Mouse (Mus musculus) right cerebral cortex, postnatal 25 days (tissue): ENCODE data around the gene Rps6ka5.

ENCODE experiments used
- DNase-seq: peaks from one replicate; pipeline ENCODE4 v3.0.0; 2022

The Rps6ka5 gene

DNA sequence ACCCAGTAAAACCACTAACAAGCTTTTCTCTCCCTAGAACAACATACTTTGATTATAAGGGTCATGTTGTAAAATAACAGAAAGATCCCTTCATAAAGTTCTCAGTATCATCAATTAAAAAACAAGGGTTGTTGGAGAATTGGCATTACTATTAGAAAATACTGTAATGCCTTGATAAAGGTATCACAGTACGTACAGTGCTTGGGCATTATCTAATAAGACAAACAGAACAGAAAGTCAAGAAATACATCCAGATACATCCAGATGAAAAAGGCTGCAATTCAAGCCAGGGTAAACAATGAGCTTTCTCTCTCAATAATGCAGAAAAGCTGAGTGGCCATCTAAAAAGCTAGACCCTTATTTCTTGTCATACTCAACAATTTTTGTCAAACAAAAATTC, 84.8 kb downstream of the Rps6ka5 start:
- no peak for DNase-seq

GRCm38 (mm10) chr12:100640726-100641125, 86.1 kb downstream of the Rps6ka5 start:
- DNase-seq = no peak

DNA sequence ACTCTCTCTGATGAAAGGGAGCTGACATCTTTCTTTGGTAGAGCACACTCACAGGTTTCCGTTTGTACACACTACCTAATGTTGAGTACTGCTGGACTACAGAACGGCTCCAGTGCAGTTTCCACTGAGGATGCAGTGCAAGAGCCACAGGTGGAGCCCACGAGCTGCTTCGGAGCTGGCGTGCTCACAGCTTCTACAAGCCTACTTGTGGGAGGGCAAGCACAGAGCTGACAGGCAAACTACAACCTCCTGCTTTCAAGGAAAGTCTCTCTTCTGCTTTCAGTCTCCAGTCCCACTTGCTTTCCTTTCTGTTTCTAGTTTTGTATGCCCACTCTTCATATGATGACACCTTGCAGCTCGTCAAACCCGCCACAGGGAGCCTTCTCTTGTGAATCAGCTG, 87.1 kb downstream of the Rps6ka5 start:
- DNase-seq = peak; percentile 56

DNA sequence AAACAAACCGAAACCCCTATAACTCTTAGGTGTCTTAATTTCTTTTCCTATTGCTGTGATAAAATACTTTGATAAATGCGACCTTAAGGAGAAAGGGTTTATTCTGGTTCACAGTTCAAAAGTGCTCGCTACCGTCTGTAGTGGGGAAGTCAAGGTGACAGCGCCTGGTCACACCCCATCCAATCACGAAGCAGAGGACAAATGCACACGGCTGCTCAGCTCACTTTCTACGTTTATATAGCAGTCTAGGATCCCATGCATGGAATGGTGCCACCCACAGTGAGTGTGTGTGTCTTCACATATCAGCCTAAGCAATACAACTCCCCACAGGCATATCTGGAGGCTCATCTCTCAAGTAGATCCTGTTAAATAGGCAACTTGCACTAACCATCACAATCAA, 88.9 kb downstream of the Rps6ka5 start:
- DNase-seq = no peak

- no peak for DNase-seq
These were observed 90.0 kb downstream of the Rps6ka5 start for GRCm38 (mm10) chr12:100636733-100637132.

DNA sequence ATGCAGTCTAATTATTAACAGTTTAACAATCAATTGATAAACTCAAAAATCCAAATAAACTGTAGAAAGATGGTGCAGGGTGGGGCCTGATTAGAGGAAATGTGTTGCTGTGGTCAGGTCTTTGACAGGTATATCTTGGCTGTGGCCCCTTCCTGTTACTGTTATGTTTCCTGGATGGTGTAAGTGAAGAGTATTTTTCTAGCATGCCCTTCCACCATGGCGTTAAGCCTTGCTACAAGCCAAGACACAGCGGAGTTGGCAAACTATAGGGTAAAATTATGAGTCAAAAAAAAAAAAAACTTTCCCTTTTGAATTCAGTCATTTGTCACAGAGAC, 90.5 kb downstream of the Rps6ka5 start:
- DNase-seq = no peak

DNA sequence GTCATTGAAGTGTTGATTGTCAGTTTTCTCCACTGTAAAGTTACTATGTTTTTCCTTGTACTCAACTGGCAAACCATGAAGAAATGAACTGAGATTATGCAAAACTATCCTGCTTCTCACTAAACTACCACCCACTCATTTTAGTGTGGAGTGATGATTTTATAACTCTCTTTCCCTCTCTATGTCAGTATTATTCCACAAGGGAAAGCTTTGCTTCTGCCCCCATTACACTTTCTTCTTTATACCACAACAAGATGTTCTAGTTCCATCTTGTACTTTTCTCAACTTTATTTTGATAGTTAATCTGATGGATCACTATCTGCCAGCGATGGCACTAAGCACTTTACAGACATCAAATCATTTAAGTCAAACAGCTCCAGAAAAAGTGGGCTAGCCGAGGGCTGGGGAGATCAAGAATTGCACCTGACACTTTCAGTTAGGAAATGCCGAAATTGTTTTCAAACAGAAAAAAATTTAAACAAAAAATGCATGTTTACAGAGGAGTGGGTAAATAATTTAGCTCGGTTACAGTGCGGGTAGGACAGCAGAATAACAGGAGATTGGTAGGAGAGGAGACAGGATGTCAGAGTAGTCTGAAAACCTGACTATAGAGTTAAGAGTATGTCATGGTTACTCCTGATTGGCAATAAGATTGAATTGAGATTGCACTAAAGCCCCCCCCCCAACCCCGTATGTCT, 91.0 kb downstream of the Rps6ka5 start:
- DNase-seq = no peak

- no peak for DNase-seq
These were observed 93.6 kb downstream of the Rps6ka5 start for GRCm38 (mm10) chr12:100633231-100633630.

- no peak for DNase-seq
These were observed 95.5 kb downstream of the Rps6ka5 start for GRCm38 (mm10) chr12:100631286-100631685.

DNA sequence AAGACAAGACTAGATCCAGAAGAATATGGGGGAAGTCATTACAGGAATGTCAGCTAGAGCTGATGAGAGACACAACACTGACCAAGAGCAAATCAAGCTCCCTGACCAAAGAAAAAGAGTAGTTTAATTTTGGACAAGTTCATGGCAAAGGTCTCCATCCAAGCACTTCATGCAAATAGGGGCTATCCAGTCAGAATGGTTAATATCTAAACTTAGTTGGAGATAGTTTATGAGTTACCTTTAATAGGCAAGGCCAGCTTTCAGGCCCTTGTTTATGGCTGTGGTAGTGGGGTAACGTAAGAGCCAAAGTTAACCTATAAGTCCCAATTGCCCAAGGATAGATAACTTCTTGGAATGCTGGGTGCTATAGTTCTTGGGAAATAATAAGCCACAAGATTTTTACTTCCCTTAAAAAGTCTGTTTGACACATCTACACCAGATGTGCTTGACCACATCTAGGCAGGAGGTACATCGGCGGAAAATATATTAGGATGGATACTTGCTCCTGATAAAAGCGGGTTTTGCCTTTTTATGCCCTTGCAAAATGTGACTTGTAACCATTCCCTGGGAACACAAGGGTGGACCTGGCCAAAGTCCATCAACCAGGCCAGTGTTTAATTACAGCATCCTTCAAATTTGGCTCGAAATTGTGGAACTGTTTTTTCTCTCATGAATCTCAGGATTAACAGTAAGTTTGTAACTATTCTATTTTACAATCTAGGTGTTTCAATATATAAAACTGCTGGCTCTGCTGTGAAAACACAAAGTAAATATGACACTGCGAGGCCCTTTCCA, 97.5 kb downstream of the Rps6ka5 start:
- no peak for DNase-seq

DNA sequence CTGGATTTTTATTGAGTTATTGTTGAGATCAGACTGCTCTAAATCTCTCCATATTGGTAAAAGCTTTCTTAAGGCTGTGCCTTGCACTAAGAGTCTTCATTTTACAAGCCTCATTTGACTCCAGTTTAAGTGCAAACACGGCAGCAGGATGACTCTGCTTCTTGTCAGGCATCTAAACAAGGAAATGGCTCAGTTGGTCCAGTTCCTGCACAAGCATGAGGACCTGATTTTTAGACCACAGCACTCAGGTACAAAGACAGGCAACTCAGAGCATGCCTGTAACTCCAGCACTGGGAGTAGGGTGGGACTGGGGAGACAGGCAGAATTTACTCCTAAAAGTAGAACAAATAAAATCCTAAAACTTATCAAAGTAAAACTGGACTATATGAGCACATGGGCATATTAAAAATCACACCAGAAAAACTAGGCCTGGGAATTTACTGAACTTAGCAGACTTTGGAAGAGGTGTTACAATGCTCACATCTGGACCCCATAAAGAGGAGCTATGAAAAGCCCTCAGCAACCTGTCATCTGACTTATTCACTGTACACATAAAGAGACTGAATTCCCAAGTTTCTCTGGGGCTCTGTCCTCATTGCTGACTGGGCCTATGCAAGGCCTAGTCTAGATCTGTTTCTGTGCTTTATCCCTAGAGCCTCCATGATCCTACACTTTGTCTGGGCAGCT, 99.6 kb downstream of the Rps6ka5 start:
- DNase-seq = no peak

DNA sequence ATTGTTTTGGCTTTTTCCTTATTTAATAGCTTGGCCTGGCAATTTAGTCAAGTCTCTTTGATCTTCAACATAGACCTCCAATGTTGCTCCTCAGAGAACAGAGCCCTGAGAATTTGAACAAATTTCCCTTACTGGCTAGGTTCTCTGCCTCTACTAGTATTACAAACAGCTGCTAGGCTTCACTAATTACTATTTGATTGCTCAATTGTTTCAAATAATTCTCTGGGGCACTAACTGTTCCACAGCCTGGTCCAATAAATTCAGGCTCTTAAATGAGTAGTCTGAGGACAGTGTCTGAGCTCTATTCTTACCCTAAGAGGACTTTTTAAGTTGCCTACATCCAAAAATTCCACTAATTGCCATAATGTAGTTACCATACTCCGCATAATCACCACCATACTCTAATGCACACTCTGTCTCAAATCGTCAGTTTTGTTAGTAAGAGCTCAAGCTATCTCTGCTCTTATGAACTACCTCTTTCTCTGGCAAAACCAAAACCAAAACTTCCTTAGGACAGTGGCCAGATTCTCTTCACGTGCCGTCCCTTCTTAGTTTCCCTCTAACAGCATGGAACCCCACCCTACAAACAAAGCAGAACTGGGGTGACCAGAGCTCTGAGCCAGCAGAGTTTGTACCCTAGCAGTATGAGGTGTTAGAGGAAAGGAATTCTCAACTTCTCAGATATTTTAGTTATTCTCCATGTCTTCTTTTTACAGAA, 100.4 kb downstream of the Rps6ka5 start:
- no peak for DNase-seq

DNA sequence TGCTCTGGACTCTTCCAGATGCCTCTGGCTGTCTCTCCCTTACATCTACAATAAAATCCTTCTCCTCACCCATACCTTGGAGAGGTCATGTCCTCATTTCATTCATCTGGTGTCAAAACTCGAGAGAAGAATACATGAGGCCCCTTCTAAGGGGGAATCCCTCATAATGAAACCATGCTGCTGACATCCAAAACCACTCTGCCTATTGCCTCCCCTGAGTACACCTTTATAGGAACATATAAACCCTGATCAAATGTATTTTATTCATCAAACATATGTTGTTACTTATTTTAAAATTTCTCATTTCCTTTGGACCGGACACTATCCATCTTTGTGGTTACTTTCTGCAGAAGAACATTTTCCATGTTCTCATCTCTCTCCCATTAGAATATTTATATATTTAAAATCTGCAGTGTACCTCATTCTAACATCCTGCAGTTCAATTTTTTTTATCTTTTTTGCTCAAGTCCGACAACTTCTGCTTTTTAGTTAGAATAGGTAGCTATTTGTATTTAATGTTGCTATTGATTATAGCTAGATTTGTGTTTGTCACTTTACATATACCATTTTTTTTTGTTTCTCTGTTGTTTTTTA, 101.8 kb downstream of the Rps6ka5 start:
- DNase-seq = no peak

DNA sequence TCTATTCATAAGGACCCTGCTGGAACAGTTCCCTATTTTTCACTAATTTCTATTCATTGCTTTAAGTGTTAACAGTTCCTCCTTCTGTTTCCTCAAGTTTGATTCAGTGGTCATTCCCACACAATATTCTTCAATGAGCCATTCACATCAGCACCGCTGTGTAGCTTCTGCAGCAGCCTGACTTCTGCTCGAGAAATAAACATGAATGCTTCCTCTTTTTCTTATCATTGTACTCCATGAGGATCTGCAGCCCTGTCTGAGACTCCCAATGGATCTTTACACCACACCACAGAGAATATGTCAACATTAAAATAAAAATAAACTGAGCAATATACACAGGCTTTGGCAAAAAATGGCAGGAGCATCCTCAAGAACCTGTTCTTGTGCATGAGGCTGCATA, 111.5 kb downstream of the Rps6ka5 start:
- no peak for DNase-seq

GRCm38 (mm10) chr12:100613878-100614277, 112.9 kb downstream of the Rps6ka5 start:
- no peak for DNase-seq

DNA sequence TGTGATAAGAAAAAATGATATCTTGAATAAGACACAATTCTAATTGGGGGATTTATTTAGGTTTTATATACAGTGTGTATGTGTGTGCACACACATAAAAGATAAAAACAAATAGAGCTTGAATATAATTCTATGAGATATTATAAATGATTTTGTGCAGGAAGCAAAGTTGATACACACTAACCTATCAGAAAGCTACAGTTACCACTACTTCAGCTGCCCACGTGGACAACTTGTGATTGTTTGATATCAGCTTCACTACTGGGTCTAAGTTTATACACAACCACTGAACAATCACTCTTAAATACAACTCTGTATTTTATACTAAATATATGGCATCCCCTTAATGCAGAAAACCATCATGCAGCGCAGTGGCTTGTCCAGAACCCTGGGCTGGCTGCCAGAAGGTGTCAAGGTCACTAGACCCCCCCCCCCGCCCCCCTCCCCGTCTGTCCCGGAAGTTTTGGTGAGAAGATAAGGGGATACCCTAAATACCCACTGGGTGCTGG, 113.5 kb downstream of the Rps6ka5 start:
- DNase-seq = no peak

- DNase-seq = no peak
These were observed 117.0 kb downstream of the Rps6ka5 start for GRCm38 (mm10) chr12:100609766-100610165.

- no peak for DNase-seq
These were observed 117.7 kb downstream of the Rps6ka5 start for GRCm38 (mm10) chr12:100609064-100609463.

- no peak for DNase-seq
These were observed 120.0 kb downstream of the Rps6ka5 start for GRCm38 (mm10) chr12:100606733-100607132.

- no peak for DNase-seq
These were observed 121.2 kb downstream of the Rps6ka5 start for GRCm38 (mm10) chr12:100605596-100605995.

GRCm38 (mm10) chr12:100604540-100604939, 122.2 kb downstream of the Rps6ka5 start:
- DNase-seq = no peak

DNA sequence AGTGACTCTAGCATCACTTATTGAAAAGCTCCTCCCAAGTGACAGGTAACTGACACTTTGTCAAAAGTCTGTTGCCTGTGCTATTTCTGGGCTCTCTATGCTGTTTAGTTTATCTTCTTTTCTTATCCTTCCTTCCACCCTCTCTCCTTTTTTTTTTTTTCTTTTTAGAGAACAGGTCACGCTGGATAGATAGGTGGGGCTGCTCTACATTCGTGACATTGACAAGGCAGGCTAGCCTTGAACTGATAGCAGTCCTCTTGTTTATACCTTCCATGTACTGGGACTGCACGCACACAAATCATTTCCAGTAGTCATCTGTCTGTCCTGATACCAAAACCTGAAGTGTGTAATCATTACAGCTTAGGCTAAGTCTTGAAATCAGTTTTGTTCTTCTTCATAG, 132.1 kb downstream of the Rps6ka5 start:
- DNase-seq = no peak

DNA sequence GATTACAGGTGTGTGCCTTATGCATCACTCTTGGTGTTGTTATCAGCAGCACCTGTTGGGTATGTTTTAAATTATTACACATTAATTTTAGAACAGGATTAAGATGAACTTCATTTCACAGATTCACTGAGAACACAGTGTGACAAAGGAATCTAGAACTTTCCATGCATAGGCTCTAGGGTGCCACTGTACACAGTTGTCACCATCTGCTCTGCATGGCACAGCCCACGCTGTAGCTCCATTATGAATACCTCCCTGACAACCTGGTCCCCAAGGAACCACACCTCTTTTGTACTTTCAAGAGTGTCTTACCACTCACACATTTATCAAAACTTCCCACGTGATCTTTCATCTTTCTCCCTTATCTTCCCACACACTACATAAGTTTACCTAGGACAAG, 140.2 kb downstream of the Rps6ka5 start:
- DNase-seq = no peak
